Mouse (Mus musculus) cerebellum, adult 2 months (tissue): ENCODE results near the gene Hnf1a. TPM values are rescaled to one million over a fixed set of nuclear protein-coding genes. Genes with fewer than 3 reads are reported as not detected.

Experiments used
- DNase-seq, 2 experiments: peaks; one replicate each; pipeline ENCODE4 v3.0.0; 2021
- H3K27ac ChIP-seq: fragments of 200-500 bp; 2 replicates; pipeline ENCODE4 v1.5.1; 2012; ENCODE audit warnings: low read length, control low read depth, inconsistent platforms; ENCODE audit not compliant: insufficient read depth
- H3K27me3 ChIP-seq: fragments of 200-500 bp; 2 replicates; pipeline ENCODE4 v1.6.1; 2012; ENCODE audit warnings: inconsistent platforms, mild to moderate bottlenecking, low read length, moderate library complexity; ENCODE audit not compliant: control insufficient read depth, insufficient read depth
- H3K4me1 ChIP-seq: fragments of 200-500 bp; 2 replicates; pipeline ENCODE4 v1.6.1; 2011; ENCODE audit warnings: low read length; ENCODE audit not compliant: control insufficient read depth, insufficient read depth
- H3K4me3 ChIP-seq: fragments of 200-500 bp; replicated peaks from 2 replicates; pipeline ENCODE3; 2011; ENCODE audit warnings: mild to moderate bottlenecking, low read depth, low read length, control low read depth; ENCODE audit not compliant: insufficient read depth
- CTCF ChIP-seq: fragments of 200-500 bp; IDR thresholded peaks from 2 replicates; pipeline ENCODE4 v1.5.1; 2011; ENCODE audit warnings: low read depth, mild to moderate bottlenecking, control low read depth, low read length, moderate library complexity, borderline replicate concordance; ENCODE audit not compliant: insufficient read depth
- POLR2A ChIP-seq: fragments of 200-500 bp; IDR thresholded peaks from 2 replicates; pipeline ENCODE4 v1.6.1; 2011; ENCODE audit warnings: low read length, control low read depth, borderline replicate concordance; ENCODE audit not compliant: insufficient read depth
- WGBS: fragments of 180-500 bp; shearing (Covaris S2); methylation state at CpG from one replicate; pipeline ENCODE4 v1.1.7; 2018; 5-methylcytosine and 5-hydroxymethylcytosine counted together
- polyA plus RNA-seq: library from polyadenylated mRNA; depleted of rRNA; stranded (reverse); fragments of >200 nt; gene quantifications from 2 replicates; pipeline ENCODE4 v1.2.3, GENCODE M21; 2012; rRNA removed

Hnf1a gene
- polyA plus RNA-seq, 1 experiment: 0.05 TPM

DNA sequence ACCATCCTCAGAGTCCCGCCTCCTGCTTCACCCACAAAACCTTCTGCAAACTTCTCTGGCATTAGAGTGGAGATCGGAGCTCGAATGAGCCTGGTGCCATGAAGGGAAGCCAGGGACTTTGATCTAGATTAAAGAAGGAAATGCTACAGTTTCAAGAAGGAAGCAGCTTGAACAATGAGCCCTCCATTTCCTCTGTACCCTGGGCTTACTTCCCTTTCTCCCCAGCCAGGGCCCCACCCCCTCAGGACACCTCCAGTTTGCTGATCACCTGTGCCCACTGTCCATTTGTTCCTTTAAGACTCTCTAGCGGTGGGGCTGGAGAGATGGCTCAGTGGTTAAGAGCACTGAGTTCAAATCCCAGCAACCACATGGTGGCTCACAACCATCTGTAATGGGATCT, 54.1 kb downstream of the Hnf1a start:
- H3K27me3 ChIP-seq: no peaks in the 10 kb centered on the region
- no peaks in the 10 kb centered on the region for H3K4me1 ChIP-seq
- no peak overlapping the region for H3K27ac ChIP-seq
- TF ChIP-seq POLR2A: no peak
- no peak for TF ChIP-seq CTCF
- no peak overlapping the region for H3K4me3 ChIP-seq
- DNase-seq: no peak
- WGBS: 89% methylated on average over 4 of the region's 4 CpGs

DNA sequence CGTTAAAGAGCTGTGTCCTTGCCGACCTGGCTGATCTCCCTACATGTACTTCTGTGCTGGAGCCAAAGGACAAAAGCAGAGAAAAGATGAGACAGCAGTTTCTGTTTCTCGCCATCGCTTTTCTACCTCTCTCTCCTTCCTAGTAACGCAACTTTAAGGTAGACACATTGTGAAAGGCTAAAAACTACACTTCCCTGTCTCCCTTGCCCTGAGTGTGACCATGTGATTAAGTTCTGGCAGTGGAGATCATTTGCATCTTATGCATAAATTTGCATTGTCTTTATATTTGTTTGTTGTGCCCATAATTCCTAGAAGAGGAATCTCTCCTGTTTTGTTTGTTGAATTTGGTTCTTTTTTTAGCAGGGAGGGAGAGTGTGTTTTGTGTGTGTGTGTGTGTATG, 55.0 kb downstream of the Hnf1a start:
- no peak for DNase-seq
- H3K4me1 ChIP-seq: no peaks in the 10 kb centered on the region
- no peak for TF ChIP-seq POLR2A
- no peak for TF ChIP-seq CTCF
- WGBS: 64% methylated on average over 5 of the region's 5 CpGs
- H3K4me3 ChIP-seq: no peak overlapping the region
- H3K27me3 ChIP-seq: no peaks in the 10 kb centered on the region
- no peak overlapping the region for H3K27ac ChIP-seq

DNA sequence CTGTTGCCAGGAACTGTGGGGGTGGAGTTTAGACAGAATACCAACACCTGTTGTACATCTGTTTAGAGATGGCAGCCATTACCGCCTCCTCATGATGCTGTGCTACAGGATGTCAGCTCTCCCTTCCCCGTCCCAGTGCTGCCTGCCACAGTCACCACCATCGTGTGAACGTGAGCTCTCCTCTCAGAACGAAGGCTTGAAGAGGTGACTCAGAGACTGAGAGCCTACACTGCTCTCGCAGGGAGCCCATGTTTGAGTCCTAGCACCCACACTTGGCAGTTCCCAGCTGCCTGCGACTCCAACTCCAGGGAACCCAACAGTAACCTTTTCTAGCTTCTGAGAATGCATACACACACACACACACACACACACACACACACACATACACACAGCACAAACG, 56.0 kb downstream of the Hnf1a start:
- no peak overlapping the region for H3K4me3 ChIP-seq
- 64% methylated on average over 8 of the region's 8 CpGs for WGBS
- H3K4me1 ChIP-seq: no peaks in the 10 kb centered on the region
- no peaks in the 10 kb centered on the region for H3K27me3 ChIP-seq
- no peak for TF ChIP-seq CTCF
- no peak for TF ChIP-seq POLR2A
- no peak for DNase-seq
- no peak overlapping the region for H3K27ac ChIP-seq

DNA sequence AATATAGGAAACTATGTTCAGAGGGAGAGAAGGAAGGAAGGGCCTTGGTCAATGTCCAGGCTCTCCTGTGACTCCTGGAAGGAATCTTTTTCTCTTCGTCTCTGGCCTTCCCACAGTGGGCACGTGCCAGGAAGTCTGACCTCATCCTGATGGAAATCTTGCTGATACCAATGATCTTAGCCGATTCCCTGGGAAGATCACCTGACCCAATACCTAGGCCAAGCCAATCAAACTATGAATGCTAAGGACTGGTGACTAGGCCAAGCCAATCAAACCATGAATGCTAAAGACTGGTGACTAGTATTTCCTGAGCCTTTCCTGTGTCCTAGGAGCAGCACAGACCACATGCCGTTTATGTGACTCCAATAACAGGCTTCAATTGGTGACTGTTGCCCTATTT, 57.2 kb downstream of the Hnf1a start:
- H3K27me3 ChIP-seq: no peaks in the 10 kb centered on the region
- no peak for DNase-seq
- 56% methylated on average over 4 of the region's 4 CpGs for WGBS
- no peak overlapping the region for H3K4me3 ChIP-seq
- H3K27ac ChIP-seq: no peak overlapping the region
- TF ChIP-seq POLR2A (no peak), CTCF (no peak)
- no peaks in the 10 kb centered on the region for H3K4me1 ChIP-seq

DNA sequence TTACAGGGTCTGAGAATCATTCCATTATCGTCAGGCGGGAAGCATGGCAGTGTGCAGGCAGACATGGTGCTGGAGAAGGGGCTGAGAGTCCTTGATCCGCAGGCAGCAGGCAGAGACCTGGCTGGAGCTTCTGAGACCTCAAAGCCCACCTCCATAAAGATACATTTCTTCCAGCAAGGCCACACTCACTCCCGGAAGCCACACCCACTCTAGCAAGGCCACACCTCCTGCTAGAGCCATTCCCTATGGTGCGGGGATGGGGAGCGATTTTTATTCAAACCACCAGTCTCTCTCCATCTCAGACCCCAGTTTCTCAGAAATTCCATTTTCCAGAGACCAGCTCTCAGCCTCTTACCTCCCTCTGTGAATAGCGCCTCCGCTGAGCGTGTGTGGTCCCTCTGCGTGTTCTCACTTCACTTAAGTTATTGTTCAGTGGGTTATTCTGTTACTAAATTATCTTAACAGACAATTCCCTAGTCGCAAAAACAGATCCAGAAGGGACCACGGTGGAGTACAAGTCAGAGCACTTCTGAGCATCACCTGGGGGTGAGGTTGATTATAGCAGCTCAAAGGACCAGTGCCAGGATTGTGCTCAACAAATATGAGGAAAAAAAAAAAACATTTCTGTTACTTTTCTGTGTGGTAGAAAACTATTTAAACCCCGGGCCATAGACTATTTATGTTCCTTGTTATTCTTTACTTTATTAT, 62.1 kb downstream of the Hnf1a start:
- Histone ChIP-seq H3K27me3 (no peaks in the 10 kb centered on the region), H3K4me1 (no peaks in the 10 kb centered on the region), H3K4me3 (no peak overlapping the region), H3K27ac (no peak overlapping the region)
- 51% methylated on average over 13 of the region's 13 CpGs for WGBS
- DNase-seq: no peak
- no peak for TF ChIP-seq CTCF
- TF ChIP-seq POLR2A: no peak

DNA sequence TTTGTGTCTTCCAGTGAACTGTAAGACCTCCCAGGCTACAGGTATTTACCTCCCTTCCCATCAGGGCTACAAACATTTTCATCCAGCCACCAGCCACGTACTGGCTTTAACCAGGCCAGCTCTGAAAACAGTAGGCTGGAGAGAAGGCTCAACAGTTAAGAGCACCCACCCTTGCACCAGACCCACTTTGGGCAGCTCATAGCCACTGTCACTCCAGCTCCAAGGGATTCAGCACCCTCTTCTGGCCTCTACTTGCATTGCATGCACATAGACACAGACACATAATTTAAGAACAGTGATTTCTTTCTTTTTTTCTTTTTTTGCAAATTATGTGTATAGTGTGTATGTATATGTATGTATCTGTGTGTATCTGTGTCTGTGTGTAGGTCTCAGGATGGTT, 68.5 kb downstream of the Hnf1a start:
- TF ChIP-seq POLR2A: no peak
- peak; percentile 50 for TF ChIP-seq CTCF
- Histone ChIP-seq H3K27me3 (no peaks in the 10 kb centered on the region), H3K4me1 (no peaks in the 10 kb centered on the region), H3K4me3 (no peak overlapping the region), H3K27ac (no peak overlapping the region)
- 30% methylated on average over 1 of the region's 1 CpGs for WGBS
- DNase-seq: no peak

Other genes with a start within 250 kb of the Hnf1a start
- gene Ankrd13a, start 196.4 kb downstream of the Hnf1a start, polyA plus RNA-seq: 61.6 and 62.1 TPM in 2 replicates
- gene Git2, start 195.6 kb downstream of the Hnf1a start, polyA plus RNA-seq: 96.5 and 107 TPM in 2 replicates
- gene 1500011B03Rik, start 147.6 kb downstream of the Hnf1a start, polyA plus RNA-seq: 227 and 230 TPM in 2 replicates
- gene 4930519G04Rik, start 117.4 kb downstream of the Hnf1a start, polyA plus RNA-seq: not detected in 2 replicates
- 0.16 TPM in 2 replicates for gene Gm9936, start 112.4 kb downstream of the Hnf1a start, polyA plus RNA-seq
- gene Oasl2, start 74.2 kb downstream of the Hnf1a start, polyA plus RNA-seq: 5.3 and 6.9 TPM in 2 replicates
- gene Oasl1, start 47.9 kb downstream of the Hnf1a start, polyA plus RNA-seq: 0.36 and 0.46 TPM in 2 replicates
- gene 2210016L21Rik, start 28.9 kb downstream of the Hnf1a start, polyA plus RNA-seq: 137 and 141 TPM in 2 replicates
- 64.2 and 65.0 TPM in 2 replicates for gene Sppl3, start 40.0 kb upstream of the Hnf1a start, polyA plus RNA-seq
- not detected in 2 replicates for gene Gm10401, start 127.2 kb upstream of the Hnf1a start, polyA plus RNA-seq
- 14.9 and 16.1 TPM in 2 replicates for gene Acads, start 148.3 kb upstream of the Hnf1a start, polyA plus RNA-seq
- 34.0 and 36.1 TPM in 2 replicates for gene Unc119b, start 163.9 kb upstream of the Hnf1a start, polyA plus RNA-seq
- 66.0 and 80.2 TPM in 2 replicates for gene Mlec, start 187.1 kb upstream of the Hnf1a start, polyA plus RNA-seq
- 278 and 294 TPM in 2 replicates for gene Cabp1, start 223.3 kb upstream of the Hnf1a start, polyA plus RNA-seq